Mouse (Mus musculus) gonadal fat pad, adult 2 months (tissue): ENCODE results near the gene Krtap10-10. TPM values are rescaled to one million over a fixed set of nuclear protein-coding genes. Genes with fewer than 3 reads are reported as not detected.

Experiments used
- DNase-seq: peaks from one replicate; pipeline ENCODE4 v3.0.0-alpha.2; 2012; ENCODE audit warnings: low read depth
- polyA plus RNA-seq: library from polyadenylated mRNA; depleted of rRNA; stranded (reverse); fragments of >200 nt; gene quantifications from 2 replicates; pipeline ENCODE4 v1.2.3, GENCODE M21; 2012; rRNA removed

The Krtap10-10 gene
- polyA plus RNA-seq, 1 experiment = 0.11 TPM

DNA sequence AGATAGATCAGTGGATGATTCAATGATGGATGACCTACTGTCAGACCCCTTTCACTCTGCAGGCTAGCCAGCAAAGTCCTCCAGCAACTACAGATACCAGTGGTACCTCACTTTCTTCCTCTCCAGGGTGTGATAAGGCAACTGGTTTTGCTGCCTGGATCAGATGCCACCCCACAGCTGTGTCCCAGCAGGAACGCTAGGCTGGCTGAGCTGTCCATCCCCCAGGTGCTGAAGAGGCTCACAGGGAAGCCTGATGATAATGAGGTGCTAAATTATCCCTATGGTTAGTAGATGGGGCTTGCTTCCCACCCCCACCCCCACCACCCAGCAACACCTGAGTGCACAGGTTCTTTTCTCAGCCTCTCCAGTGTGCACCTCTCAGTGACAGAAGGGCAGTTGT, 31.8 kb downstream of the Krtap10-10 start:
- DNase-seq = no peak

DNA sequence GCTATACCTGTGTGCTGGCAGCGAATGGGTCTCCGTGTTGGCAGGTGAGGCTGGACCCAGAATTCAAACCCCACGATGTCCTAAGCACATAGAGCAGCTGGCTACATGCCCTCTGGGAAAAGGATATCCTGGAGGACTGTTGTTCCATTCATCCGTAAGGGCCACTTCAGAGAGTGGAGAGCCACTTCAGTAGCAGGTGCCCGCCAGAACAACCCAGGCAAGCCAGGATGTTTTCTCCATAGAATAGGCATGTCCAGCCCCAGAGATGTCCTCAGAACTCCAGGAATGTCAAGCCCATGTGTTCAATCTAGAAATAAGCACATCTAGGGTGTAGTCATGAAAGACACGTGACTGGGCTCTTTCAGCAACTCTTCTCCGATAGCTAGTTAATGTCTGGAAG, 33.9 kb downstream of the Krtap10-10 start:
- DNase-seq = no peak

DNA sequence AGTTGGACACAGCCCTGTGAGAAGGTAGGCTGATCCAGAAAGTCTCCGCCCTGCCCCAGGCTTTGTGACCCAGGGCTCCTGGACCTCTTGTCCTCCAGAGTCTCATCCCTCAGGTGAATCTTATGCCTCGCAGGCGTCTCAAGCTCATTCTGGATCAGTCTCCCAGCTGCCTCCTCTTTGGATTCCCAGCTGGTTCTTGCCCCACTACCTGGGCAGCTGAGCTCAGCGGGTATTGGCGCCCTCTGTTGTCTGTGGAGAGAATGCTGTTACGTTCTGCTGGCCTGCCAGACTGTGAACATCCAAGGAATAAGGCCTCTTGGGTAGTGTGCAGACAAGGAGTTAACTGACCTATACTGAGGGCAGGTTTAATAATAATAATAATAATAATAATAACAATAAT, 43.2 kb downstream of the Krtap10-10 start:
- DNase-seq = no peak

- DNase-seq = no peak
Observed at GRCm38 (mm10) chr10:77880305-77880704, 44.6 kb downstream of the Krtap10-10 start.

- DNase-seq = no peak
Observed at GRCm38 (mm10) chr10:77882553-77882952, 46.8 kb downstream of the Krtap10-10 start.

DNA sequence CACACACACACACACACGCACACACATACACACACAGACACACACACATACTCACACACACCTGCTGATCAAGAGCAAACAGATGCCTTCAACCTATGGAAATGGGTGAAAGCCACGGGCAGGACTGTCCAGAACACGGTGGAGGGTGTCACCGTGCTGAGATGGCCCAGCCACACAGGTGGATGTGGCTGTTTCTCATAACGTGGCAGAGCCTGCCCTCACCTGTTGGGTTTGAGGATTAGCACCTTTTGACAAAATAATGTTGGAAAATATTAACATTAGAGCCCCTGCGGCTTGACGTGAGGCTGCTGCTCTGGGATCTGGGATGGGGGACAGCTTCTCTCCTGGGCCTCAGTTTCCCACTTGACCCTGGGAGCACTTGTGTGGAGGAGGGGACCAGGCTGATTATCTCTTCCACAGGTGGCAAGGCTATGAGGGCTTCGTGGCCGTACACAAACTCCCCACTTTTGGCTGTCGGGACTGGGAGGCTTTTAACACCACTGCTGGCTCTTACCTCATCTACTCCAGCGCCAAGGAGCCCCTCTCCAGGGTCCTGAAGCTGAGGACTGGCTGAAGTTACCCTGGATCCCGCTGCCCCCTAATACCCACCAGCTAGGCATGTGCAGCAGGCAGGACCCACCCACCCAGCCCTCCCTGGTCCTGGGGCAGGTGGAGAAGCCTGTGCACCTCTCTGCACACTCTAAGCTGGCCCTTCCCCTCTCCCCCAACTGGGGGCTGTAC, 50.4 kb downstream of the Krtap10-10 start:
- no peak for DNase-seq

Other genes with a start within 250 kb of the Krtap10-10 start
- gene Sumo3, start 229.8 kb upstream of the Krtap10-10 start, polyA plus RNA-seq = 270 and 286 TPM in 2 replicates
- 0.75 TPM in 1 of 2 replicates, not detected in the other for gene Gm49325, start 229.8 kb upstream of the Krtap10-10 start, polyA plus RNA-seq
- 46.0 and 47.8 TPM in 2 replicates for gene Ube2g2, start 213.7 kb upstream of the Krtap10-10 start, polyA plus RNA-seq
- gene Tspear, start 149.4 kb upstream of the Krtap10-10 start, polyA plus RNA-seq = 0.54 and 1.1 TPM in 2 replicates
- not detected in 2 replicates for gene Gm19402, start 145.2 kb upstream of the Krtap10-10 start, polyA plus RNA-seq
- not detected in 2 replicates for gene Gm9508, start 138.7 kb upstream of the Krtap10-10 start, polyA plus RNA-seq
- not detected in 2 replicates for gene Gm10272, start 129.3 kb upstream of the Krtap10-10 start, polyA plus RNA-seq
- gene Gm10024, start 124.5 kb upstream of the Krtap10-10 start, polyA plus RNA-seq = not detected in 2 replicates
- gene Gm10142, start 120.1 kb upstream of the Krtap10-10 start, polyA plus RNA-seq = not detected in 2 replicates
- not detected in 2 replicates for gene Krtap12-1, start 115.3 kb upstream of the Krtap10-10 start, polyA plus RNA-seq
- gene Gm10100, start 109.5 kb upstream of the Krtap10-10 start, polyA plus RNA-seq = not detected in 2 replicates
- not detected in 2 replicates for gene Gm18596, start 93.3 kb upstream of the Krtap10-10 start, polyA plus RNA-seq
- gene Gm9736, start 84.6 kb upstream of the Krtap10-10 start, polyA plus RNA-seq = not detected in 2 replicates
- not detected in 2 replicates for gene Gm3233, start 76.3 kb upstream of the Krtap10-10 start, polyA plus RNA-seq
- gene Gm3238, start 64.6 kb upstream of the Krtap10-10 start, polyA plus RNA-seq = not detected in 2 replicates
- gene Gm7138, start 59.0 kb upstream of the Krtap10-10 start, polyA plus RNA-seq = not detected in 2 replicates
- not detected in 2 replicates for gene Gm3250, start 53.4 kb upstream of the Krtap10-10 start, polyA plus RNA-seq
- gene Gm7137, start 47.7 kb upstream of the Krtap10-10 start, polyA plus RNA-seq = not detected in 2 replicates
- gene Gm9639, start 40.9 kb upstream of the Krtap10-10 start, polyA plus RNA-seq = not detected in 2 replicates
- not detected in 2 replicates for gene Gm19668, start 36.8 kb upstream of the Krtap10-10 start, polyA plus RNA-seq
- not detected in 2 replicates for gene Gm9507, start 24.1 kb upstream of the Krtap10-10 start, polyA plus RNA-seq
- gene Gm2696, start 21.3 kb upstream of the Krtap10-10 start, polyA plus RNA-seq = not detected in 2 replicates
- gene Krtap10-4, start 8.9 kb upstream of the Krtap10-10 start, polyA plus RNA-seq = not detected in 2 replicates
- not detected in 2 replicates for gene Gm36176, start 10.9 kb downstream of the Krtap10-10 start, polyA plus RNA-seq
- gene Gm10318, start 16.9 kb downstream of the Krtap10-10 start, polyA plus RNA-seq = not detected in 2 replicates
- not detected in 2 replicates for gene Gm3285, start 26.0 kb downstream of the Krtap10-10 start, polyA plus RNA-seq
- 6.6 and 7.8 TPM in 2 replicates for gene Lrrc3, start 66.6 kb downstream of the Krtap10-10 start, polyA plus RNA-seq
- 1.1 and 2.1 TPM in 2 replicates for gene Trpm2, start 134.6 kb downstream of the Krtap10-10 start, polyA plus RNA-seq
- 54.7 and 66.3 TPM in 2 replicates for gene 1810043G02Rik, start 142.6 kb downstream of the Krtap10-10 start, polyA plus RNA-seq
- 115 and 175 TPM in 2 replicates for gene Pfkl, start 174.1 kb downstream of the Krtap10-10 start, polyA plus RNA-seq
- gene Dnmt3l, start 206.0 kb downstream of the Krtap10-10 start, polyA plus RNA-seq = 1.2 and 6.6 TPM in 2 replicates
- gene Aire, start 207.7 kb downstream of the Krtap10-10 start, polyA plus RNA-seq = 0.99 and 1.00 TPM in 2 replicates
- 25.3 and 31.3 TPM in 2 replicates for gene Icosl, start 233.4 kb downstream of the Krtap10-10 start, polyA plus RNA-seq